Mouse (Mus musculus) splenic B cell, adult 2 months (primary cell): ENCODE data around the gene Lrba.

Experiments
- DNase-seq: peaks from one replicate; pipeline ENCODE4 v3.0.0-alpha.2; 2011; ENCODE audit warnings: low read depth, low spot score
- H3K27me3 ChIP-seq: 2 replicates; pipeline ENCODE4 v1.6.1; 2012; ENCODE audit warnings: mild to moderate bottlenecking, low read length, moderate library complexity, mixed read lengths; ENCODE audit not compliant: control insufficient read depth, poor library complexity, insufficient read depth, severe bottlenecking
- H3K36me3 ChIP-seq: 2 replicates; pipeline ENCODE4 v1.6.1; 2012; ENCODE audit warnings: mild to moderate bottlenecking, low read length, moderate library complexity, mixed read lengths; ENCODE audit not compliant: control insufficient read depth, poor library complexity, insufficient read depth, severe bottlenecking

Gene Lrba

DNA sequence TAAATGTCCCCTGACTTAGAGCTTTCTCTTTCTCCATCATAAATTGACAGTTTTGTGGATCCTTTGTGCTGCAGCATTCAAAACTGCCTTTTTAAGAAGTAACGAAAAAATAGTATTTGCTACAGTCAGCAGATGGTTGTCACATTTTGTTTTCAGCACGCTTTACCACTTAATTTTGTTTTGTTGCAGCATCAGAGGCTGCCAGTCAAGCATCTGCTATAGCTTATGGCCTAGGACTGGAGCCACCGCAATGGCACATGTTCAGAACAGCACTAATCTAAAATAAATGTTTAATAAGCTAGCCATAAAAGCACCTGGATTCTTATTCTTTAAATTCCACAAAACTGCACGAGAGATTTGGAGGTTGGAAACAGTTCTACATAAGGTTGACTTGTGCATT, 520.9 kb downstream of the Lrba start:
- Histone ChIP-seq H3K36me3 (no peaks in the 10 kb centered on the region), H3K27me3 (no peaks in the 10 kb centered on the region)
- DNase-seq: no peak

- Histone ChIP-seq H3K27me3 (no peaks in the 10 kb centered on the region), H3K36me3 (no peaks in the 10 kb centered on the region)
- DNase-seq: no peak
Measured at GRCm38 (mm10) chr3:86745769-86746512, 521.5 kb downstream of the Lrba start.

DNA sequence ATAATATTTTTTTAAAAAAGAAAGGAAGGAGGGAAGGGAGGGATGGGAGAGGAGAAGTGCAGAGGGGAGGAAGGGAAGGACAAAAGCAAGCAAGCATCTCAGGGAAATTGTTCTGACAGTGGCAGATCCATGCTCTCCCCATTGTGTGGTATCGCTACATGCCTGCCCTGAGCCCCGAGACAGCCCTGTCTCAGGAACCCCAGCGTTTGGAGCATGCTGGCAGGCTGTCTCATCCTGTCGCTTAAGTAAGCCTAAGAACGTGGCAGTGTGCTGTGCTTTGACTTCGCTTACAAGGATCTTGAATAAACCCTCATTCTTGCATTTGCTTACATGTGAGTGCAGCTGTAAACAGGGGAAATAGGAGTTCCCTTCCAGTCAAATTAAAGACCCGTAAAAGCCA, 526.2 kb downstream of the Lrba start:
- no peak for DNase-seq
- Histone ChIP-seq H3K27me3 (no peaks in the 10 kb centered on the region), H3K36me3 (no peaks in the 10 kb centered on the region)

- Histone ChIP-seq H3K27me3 (no peaks in the 10 kb centered on the region), H3K36me3 (no peaks in the 10 kb centered on the region)
- no peak for DNase-seq
Measured at GRCm38 (mm10) chr3:86754178-86754577, 529.7 kb downstream of the Lrba start.

GRCm38 (mm10) chr3:86754595-86755557, 530.4 kb downstream of the Lrba start:
- DNase-seq: no peak
- H3K27me3 ChIP-seq: no peaks in the 10 kb centered on the region
- H3K36me3 ChIP-seq: no peaks in the 10 kb centered on the region

DNA sequence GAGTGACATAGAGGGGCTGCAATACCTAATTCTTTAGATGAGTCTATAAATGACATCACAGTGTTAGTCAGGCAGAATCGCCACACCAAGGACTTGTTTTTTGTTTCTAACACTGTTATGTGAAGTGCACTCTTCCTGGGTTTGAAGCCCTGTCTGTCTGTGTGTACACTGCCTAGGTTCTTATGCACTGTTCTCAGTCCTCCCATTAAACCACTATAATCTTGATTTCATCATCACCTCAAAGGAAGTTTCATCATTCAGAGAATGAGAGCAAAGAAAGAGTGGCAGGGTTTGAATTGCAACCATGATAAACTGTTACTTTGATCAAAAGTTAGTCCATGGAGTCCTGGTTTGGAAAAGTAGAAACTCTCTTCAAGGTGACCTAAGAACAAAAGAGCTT, 532.1 kb downstream of the Lrba start:
- no peaks in the 10 kb centered on the region for H3K36me3 ChIP-seq
- H3K27me3 ChIP-seq: no peaks in the 10 kb centered on the region
- DNase-seq: no peak

DNA sequence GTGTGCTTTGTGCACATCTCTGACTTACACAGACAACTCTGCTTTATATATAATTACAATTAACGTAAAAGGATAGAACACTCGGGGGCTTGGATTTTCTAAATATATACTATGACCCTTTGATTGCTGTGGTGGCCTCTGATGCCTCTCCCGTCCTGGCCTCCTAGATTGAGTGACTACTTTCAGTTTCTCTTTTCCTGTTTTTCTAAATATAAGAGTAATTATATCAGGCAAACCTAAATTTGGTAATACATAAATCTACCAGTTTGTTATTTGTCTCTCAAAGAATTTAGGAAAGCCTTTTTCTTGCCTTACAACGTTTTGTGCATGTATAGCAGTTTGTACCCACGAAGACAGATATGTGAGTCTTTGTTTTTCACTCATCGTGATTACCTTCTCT, 534.2 kb downstream of the Lrba start:
- no peaks in the 10 kb centered on the region for H3K27me3 ChIP-seq
- no peak for DNase-seq
- no peaks in the 10 kb centered on the region; the same call in 1 of the 2 replicates for H3K36me3 ChIP-seq

GRCm38 (mm10) chr3:86759383-86759782, 534.9 kb downstream of the Lrba start:
- no peak for DNase-seq
- Histone ChIP-seq H3K36me3 (no peaks in the 10 kb centered on the region; the same call in 1 of the 2 replicates), H3K27me3 (no peaks in the 10 kb centered on the region)

- Histone ChIP-seq H3K27me3 (no peaks in the 10 kb centered on the region), H3K36me3 (no peaks in the 10 kb centered on the region; the same call in 1 of the 2 replicates)
- DNase-seq: no peak
Measured at GRCm38 (mm10) chr3:86759834-86760233, 535.4 kb downstream of the Lrba start.

GRCm38 (mm10) chr3:86760474-86760873, 536.0 kb downstream of the Lrba start:
- H3K36me3 ChIP-seq: no peaks in the 10 kb centered on the region; the same call in 1 of the 2 replicates
- no peaks in the 10 kb centered on the region for H3K27me3 ChIP-seq
- no peak for DNase-seq

DNA sequence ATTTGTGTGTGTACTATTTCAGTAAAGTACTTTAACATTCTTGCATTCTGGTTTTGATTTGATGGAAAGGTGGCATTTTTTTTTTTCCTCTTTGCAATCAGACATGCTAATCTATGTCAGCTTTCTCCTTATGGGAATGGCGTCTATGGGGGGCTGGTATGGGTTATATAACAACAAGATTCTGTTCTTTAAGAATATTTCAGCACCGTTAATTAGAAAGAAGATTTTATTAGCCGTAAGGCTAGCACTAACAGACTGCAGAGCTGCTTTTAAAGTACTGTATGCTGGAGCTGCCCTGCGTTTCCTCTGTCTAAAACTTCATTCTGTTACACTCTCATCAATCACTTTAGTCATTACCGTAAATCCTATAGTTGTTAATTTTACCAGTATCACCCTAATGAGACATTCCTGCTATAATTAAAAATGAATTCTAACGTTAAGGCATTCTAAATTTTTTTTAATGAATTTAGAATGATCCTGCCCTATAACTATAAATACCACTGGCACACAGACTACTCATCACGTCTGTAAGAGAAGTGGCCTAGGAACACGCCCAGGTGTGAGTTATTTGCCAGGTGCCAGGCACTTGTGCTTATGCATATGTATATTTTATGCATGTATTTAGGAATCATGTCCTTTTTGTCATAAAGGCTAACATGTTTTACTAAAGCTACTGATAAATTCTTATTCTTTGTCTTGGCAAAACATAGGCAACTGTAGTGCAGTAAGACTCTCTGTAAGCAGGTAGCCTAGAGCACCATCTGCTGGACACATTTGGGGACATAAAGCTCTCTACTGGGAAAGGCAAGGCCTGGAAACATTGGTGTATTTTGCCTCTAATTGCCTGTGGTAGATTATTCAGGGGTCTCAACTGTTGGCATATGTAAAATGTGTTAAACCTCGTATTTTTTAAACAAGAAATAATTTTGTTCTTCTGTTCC, 536.9 kb downstream of the Lrba start:
- H3K27me3 ChIP-seq: no peaks in the 10 kb centered on the region
- no peaks in the 10 kb centered on the region; the same call in 1 of the 2 replicates for H3K36me3 ChIP-seq
- peak; percentile 76 for DNase-seq

- Histone ChIP-seq H3K27me3 (no peaks in the 10 kb centered on the region), H3K36me3 (no peaks in the 10 kb centered on the region; the same call in 1 of the 2 replicates)
- DNase-seq: no peak
Measured at GRCm38 (mm10) chr3:86762036-86762415, 537.5 kb downstream of the Lrba start.

DNA sequence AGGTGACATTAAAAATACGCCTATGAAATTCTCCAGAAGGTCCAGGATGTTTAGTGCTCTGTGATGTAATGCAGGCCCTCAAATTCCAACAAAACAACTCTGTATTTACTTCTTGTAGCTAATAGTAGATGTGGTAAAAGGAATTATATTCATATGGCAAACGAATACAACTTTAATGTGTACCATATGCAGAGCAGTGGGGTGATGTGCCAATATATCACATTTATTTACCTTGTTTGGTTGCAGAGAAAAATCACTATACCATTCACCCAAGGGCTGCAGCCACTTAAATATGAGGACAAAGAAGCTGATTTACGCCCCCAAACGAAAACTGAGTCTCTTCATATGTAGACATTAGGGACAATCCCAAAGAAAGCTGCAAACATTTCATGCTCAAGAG, 538.0 kb downstream of the Lrba start:
- no peak for DNase-seq
- Histone ChIP-seq H3K36me3 (no peaks in the 10 kb centered on the region; the same call in 1 of the 2 replicates), H3K27me3 (no peaks in the 10 kb centered on the region)

- DNase-seq: no peak
- H3K27me3 ChIP-seq: no peaks in the 10 kb centered on the region
Measured at GRCm38 (mm10) chr3:86768553-86768952, 544.1 kb downstream of the Lrba start.

More at GRCm38 (mm10) chr3:86768553-86768952, 544.1 kb downstream of the Lrba start:
- H3K36me3 ChIP-seq: peaks cover 1% of the 10 kb centered on the region
